Mouse (Mus musculus): ENCODE measurements at regions not wholly inside any gene's neighbourhood (a gene's known extent, or its start where the extent isn't known, plus 50 kb on each side); places are given as distances from the start of the nearest gene placed in this dataset.

- no peak for DNase-seq (ENCODE audit: low read depth, low spot score)
Measured at GRCm38 (mm10) chr12:112438206-112438605, 51.0 kb upstream of the A530016L24Rik start.

Data from A20 (cell line).